Mouse (Mus musculus): ENCODE measurements around the gene 2510009E07Rik.
"Not testable (repeated sequence)": the region's sequence is repeated elsewhere in the genome, so short reads cannot be mapped to it uniquely, and the experiment has no call there.

2510009E07Rik gene

DNA sequence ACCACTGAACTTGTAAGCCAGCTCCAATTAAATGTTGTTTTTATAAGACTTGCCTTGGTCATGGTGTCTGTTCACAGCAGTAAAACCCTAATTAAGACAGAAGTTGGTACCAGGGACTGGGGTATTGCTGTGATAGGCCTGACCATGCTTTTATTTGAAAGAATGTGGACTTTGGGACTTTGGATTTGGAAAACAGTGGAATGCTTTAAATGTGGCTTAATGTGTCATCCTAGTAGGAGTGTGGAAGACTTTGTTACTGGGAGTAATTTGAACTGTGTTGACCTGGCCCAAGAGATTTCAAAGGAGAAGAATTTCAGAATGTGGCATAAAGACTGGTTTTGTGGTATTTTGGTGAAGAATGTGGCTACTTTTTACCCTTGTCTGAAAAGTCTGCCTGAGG is 21.4 kb downstream of the 2510009E07Rik start:
- not testable (repeated sequence) for DNase-seq

DNA sequence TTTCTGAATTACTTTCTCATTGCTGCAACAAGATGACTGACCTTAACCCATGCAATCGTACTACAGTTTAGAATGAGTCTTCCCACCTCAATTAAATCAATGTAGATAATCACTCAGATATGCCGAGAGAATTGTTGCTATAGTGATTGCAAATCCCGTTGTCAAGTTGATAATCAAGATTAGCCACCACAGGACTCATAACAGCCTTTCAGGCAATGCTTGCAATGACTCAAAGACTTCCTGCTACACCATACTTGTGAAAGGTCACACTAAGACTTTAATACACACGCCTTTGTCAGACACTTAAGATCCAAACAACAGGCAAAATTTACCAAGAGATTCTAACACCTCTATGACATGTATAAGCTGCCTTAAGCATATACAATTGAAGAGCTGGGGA is 22.6 kb downstream of the 2510009E07Rik start:
- DNase-seq: no peak

DNA sequence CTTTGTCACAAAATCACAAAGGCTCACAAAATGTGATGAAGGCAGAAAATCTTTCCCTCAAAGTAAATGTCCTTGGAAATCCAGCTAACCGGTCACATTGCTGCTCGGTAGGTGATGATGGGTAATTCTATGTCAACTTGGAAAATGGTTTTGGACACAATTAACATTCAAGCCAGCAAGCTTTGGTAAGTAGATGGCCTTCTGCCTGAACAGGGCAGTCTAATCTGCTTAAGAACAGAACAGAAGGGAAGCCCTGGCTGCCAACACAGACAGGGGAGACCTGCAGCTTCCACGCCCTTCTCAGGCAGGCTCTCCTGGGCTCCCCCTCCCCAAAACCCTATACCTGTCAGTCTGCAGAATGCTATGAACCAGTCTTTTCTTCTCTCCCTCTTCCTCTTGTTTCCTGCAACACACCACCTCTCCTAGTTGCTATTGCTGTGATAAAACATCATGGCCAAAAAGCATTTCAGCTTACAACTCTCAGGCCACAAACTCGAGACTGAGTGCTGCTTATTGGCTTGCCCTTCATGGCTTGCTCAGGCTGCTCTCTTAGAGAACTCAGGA is 29.0 kb downstream of the 2510009E07Rik start:
- no peak for DNase-seq

DNA sequence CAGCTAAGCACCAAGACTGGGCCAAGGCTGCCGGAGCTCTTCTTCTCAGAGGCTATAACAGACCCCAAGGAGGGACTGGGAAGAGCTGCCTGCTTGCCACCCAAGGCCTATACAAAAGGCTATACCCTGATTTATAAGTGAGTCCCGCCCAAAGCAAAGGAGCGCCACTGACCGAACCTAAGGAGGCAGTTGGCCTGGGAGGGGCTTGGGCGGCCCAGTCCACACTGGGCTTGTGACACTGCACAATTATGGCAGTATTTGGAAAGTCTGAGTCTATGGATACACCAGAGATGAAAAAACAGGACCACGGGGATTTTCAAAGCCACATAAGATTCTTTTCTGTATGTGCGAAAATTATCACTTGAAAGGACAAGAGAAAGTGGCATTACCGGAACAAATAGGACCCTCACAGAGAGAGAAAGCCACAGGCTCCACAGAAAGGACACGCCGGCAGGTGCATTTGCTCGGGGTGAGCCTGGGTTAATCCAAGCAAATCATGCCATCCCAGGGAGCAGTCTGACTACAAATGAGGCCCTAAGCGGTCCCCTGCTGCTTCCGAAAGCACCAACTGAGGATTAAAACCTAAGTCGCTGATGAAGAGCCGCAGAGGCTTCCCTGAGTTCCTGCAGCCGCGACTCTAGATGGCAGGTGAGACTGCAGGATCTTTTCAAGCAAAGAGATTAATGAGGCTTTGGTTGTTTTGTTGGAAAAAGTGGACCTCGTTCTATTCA is 29.7 kb downstream of the 2510009E07Rik start:
- no peak for DNase-seq

DNA sequence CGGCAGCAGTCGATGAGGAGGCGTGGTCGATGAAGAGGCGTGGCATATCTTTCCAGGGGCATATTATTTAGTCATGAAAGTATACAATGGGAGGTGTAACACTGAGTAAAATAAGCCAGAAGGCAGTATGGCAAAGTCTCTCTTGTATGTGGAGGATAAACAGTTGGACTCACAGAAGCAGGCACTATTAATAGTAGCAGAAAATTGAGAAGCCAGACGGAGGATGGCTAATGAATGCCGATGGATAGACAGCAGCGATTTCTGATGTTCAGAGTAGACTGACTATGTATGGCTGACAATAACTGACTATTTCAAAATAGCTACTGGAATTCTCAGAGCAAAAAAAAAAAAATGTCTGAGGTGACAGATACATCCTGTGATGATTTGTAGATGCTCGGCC is 38.5 kb downstream of the 2510009E07Rik start:
- no peak for DNase-seq

DNA sequence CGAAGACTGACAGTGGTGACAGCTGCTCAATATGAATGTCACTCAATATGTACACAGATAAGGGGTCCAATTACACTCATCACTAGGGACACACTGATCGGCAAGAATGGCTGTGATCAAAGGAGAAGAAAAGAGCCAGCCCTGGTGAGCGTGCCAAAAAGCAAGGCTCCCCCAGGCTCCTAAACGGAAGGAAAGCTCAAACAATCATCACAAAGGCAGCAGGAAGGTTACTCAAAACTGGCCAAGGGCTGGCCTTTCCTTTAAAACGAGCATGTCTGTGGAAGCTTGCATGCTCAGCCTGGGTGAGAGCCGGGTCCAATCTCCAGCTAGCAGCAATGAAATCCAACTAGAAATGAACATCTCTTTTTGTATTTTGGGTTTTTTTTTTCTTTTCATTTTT is 39.2 kb downstream of the 2510009E07Rik start:
- no peak for DNase-seq

GRCm38 (mm10) chr16:21654384-21654783 is 40.1 kb downstream of the 2510009E07Rik start:
- no peak for DNase-seq

DNA sequence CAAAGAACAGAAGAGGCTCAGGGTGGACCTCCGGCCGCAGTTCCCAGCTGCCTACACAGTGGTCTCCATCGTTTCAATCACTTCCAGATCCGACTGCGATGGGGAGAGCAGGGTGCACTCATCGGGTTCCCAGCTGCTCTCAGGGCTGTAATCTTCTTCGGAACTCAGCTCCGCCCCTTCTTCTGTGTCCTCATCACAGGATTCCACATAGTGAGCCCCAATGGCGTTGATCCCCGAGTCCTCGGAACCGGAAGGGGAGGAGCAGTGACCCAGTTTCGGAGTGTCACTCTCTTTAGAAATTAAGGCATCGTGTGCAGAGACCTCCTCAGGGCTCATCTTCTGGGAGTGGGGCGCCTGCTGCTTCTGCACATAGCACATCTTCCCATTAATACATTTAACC is 41.3 kb downstream of the 2510009E07Rik start:
- no peak for DNase-seq

- DNase-seq: no peak
These were observed 43.3 kb downstream of the 2510009E07Rik start for GRCm38 (mm10) chr16:21651161-21651560.

DNA sequence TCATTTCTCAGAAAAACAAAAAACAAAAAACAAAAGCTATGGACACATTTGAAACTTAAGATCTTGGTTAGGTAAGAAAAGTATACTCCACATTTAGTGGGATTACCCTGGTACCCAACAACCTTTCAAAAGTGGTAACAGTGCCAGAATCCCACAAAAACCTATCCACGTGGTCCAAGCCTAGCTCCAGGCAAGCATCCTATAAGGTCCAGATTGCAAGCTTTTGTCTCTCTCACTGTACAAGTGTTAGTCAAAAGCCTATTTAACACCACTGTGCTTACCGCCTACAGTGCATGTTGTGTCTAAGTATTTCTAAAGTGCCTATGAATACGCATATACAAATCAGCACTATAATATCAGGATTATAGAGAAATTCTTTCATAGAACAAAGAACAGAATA is 44.2 kb downstream of the 2510009E07Rik start:
- DNase-seq: no peak

DNA sequence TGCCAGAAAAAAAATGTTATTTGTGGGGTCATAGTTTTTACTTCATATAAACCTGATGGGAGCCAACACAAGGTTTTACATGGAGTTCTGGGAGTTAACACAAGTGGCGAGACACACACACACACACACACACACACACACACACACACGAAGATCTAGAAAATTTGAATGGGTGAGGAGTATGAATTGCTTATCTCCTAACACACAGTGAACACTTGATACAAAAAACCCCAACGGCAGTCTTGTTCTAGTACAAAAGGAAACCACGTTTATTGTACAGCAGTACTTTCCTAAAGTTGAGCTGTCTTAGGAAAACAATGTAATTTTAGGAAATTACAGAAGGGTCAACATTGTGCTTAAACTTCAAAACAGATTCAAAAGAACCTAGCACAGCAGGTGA is 45.7 kb downstream of the 2510009E07Rik start:
- no peak for DNase-seq

GRCm38 (mm10) chr16:21646496-21646895 is 48.0 kb downstream of the 2510009E07Rik start:
- DNase-seq: no peak

GRCm38 (mm10) chr16:21645915-21646314 is 48.5 kb downstream of the 2510009E07Rik start:
- no peak for DNase-seq

DNA sequence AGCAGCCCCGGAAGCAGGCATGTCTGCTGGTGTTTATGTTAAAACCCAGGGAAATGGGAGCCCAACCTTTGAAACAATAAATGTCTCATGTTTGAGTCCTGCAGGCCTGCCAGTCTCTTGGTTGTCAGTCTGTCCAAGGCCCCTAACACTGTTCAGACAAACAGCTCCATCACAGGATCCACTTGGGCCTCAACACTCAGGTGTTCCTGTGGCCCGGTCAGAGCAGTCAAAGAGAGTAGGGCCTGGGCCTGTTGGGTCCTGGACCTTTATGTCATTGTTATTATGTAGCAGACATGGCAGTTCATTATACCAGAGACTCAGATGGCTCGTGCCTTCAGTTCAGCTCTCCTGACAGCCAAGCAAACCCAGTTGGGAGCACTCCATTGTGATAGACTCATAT is 49.9 kb downstream of the 2510009E07Rik start:
- DNase-seq: no peak

GRCm38 (mm10) chr16:21644066-21644561 is 50.4 kb downstream of the 2510009E07Rik start:
- peak; percentile 22 for DNase-seq

- no peak for DNase-seq
These were observed 50.8 kb downstream of the 2510009E07Rik start for GRCm38 (mm10) chr16:21643621-21644041.

- no peak for DNase-seq
These were observed 51.6 kb downstream of the 2510009E07Rik start for GRCm38 (mm10) chr16:21642906-21643305.

GRCm38 (mm10) chr16:21641944-21642343 is 52.5 kb downstream of the 2510009E07Rik start:
- no peak for DNase-seq

DNA sequence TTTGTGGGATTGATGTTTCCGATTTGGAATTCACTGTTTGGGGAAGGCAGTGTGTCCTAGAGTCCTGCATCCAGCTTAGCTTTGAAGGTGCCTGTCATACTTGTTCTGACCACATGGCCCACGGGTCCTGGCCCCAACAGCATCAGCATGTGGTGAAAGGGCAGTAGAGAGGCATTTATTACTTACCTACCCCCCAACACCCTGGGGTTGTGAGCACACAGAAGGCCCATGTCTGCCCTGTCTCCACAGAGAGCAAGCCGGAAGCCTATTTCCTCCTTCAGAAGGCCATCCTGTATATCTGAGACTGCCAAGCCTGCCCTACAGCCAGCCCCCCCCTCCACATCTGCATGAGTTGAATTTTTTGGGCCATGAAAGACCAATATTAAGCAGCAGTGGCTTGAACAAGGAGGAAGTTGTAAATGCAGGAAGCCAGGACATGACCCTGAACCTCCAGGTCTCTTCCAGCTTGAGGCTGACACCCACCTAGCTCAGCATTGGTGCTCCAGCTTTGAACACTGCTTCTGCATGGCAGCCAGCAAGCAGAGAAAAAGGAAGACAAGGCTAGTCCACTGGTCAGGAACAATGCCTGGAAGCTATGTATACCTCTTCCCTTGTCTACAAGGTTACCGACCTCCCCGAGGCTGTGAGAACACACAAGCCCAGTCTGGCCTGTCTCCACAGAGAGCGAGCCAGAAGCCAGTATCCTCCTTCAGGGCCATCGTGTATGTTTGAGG is 53.5 kb downstream of the 2510009E07Rik start:
- no peak for DNase-seq

GRCm38 (mm10) chr16:21637201-21637819 is 57.2 kb downstream of the 2510009E07Rik start:
- DNase-seq: no peak

GRCm38 (mm10) chr16:21636156-21636853 is 58.2 kb downstream of the 2510009E07Rik start:
- DNase-seq: no peak

- no peak for DNase-seq
These were observed 60.0 kb downstream of the 2510009E07Rik start for GRCm38 (mm10) chr16:21634460-21634859.

DNA sequence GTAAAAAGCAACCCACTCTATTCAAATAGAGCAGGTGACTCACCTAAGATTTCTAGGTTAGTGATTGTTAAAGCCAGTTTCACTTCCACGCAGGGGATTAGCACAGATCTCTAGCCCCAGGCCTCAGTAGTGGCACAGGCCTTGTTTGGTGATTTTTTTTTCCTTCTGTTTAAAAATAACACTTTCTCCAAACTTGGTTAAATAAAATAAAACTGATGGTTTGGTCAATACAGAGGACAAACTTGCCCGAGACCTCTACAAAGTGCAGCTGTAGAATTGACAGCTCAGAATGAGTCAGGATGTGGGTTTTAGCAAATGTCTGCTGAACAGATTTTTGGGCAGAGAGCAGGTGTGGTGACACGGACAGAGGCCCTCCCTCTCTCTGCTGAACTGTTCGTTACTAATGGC is 62.6 kb downstream of the 2510009E07Rik start:
- DNase-seq: peak; percentile 18
